Mouse (Mus musculus) embryonic fibroblast, embryonic 13.5 days (primary cell): ENCODE data around the gene Tcfl5.

ENCODE experiments used
- CTCF ChIP-seq: IDR thresholded peaks from 2 replicates; pipeline ENCODE4 v1.5.1; 2011; ENCODE audit warnings: mild to moderate bottlenecking, control low read depth, low read length, moderate library complexity, borderline replicate concordance; ENCODE audit not compliant: insufficient read depth
- POLR2A ChIP-seq: IDR thresholded peaks from 2 replicates; pipeline ENCODE4 v1.6.1; 2011; ENCODE audit warnings: low read depth, mild to moderate bottlenecking, control low read depth, low read length, moderate library complexity

- TF ChIP-seq POLR2A (no peak), CTCF (no peak)
These were observed at the start of gene Tcfl5 for GRCm38 (mm10) chr2:180642555-180643260.
